Mouse (Mus musculus) left cerebral cortex, postnatal 10 days (tissue): ENCODE results near the gene Fancd2os. TPM values are rescaled to one million over a fixed set of nuclear protein-coding genes. Genes with fewer than 3 reads are reported as not detected.

Source experiments
- total RNA-seq, 2 experiments: library from RNA; stranded (reverse); gene quantifications; 2 replicates each; pipeline ENCODE4 v1.2.3; 2021

Gene Fancd2os
- total RNA-seq, 2 experiments from 2014 or later: not detected

Other genes starting within 250 kb of the Fancd2os start
- gene Tada3, start 222.8 kb downstream of the Fancd2os start, total RNA-seq: 10 to 100 TPM; 50.5 to 52.5 TPM
- 100 to 1,000 TPM; 318 to 324 TPM for gene Arpc4, start 222.6 kb downstream of the Fancd2os start, total RNA-seq
- 1 to 10 TPM; 6.1 to 8.1 TPM for gene Ttll3, start 211.5 kb downstream of the Fancd2os start, total RNA-seq
- 10 to 100 TPM; 15.8 to 19.8 TPM for gene Rpusd3, start 181.4 kb downstream of the Fancd2os start, total RNA-seq
- not detected for gene Cidec, start 165.0 kb downstream of the Fancd2os start, total RNA-seq
- 10 to 100 TPM; 42.7 to 44.8 TPM for gene Jagn1, start 158.1 kb downstream of the Fancd2os start, total RNA-seq
- under 1 TPM; 0.55 to 0.66 TPM for gene Il17re, start 142.2 kb downstream of the Fancd2os start, total RNA-seq
- 1 to 10 TPM; 2.5 to 3.2 TPM for gene Il17rc, start 129.3 kb downstream of the Fancd2os start, total RNA-seq
- gene Creld1, start 117.4 kb downstream of the Fancd2os start, total RNA-seq: 10 to 100 TPM; 87.4 to 88.4 TPM
- 10 to 100 TPM; 34.1 to 36.0 TPM for gene Prrt3, start 98.8 kb downstream of the Fancd2os start, total RNA-seq
- gene Emc3, start 69.1 kb downstream of the Fancd2os start, total RNA-seq: 10 to 100 TPM; 78.8 to 79.2 TPM
- gene Fancd2, start 69.0 kb downstream of the Fancd2os start, total RNA-seq: 1 to 10 TPM; 3.3 to 3.6 TPM
- gene Brk1, start 4.1 kb upstream of the Fancd2os start, total RNA-seq: 100 to 1,000 TPM; 210 to 211 TPM
- gene Vhl, start 23.2 kb upstream of the Fancd2os start, total RNA-seq: 10 to 100 TPM; 45.1 to 49.9 TPM
- gene Irak2, start 37.8 kb upstream of the Fancd2os start, total RNA-seq: 10 to 100 TPM; 13.0 to 14.2 TPM
- gene Tatdn2, start 96.3 kb upstream of the Fancd2os start, total RNA-seq: 10 to 100 TPM; 79.2 to 90.2 TPM
- gene Ghrl, start 119.2 kb upstream of the Fancd2os start, total RNA-seq: not detected
- 10 to 100 TPM; 78.7 to 80.2 TPM for gene Sec13, start 140.0 kb upstream of the Fancd2os start, total RNA-seq